Mouse (Mus musculus): Measurements from ENCODE around the gene Abt1. TPM values are rescaled to one million over a fixed set of nuclear protein-coding genes. Genes with fewer than 3 reads are reported as not detected.
A peak's percentile ranks its signal among the peaks of the same experiment; 100 is the strongest.

The Abt1 gene
- polyA plus RNA-seq, 1 experiment = 7.2 TPM

- TF ChIP-seq POLR2A (IDR thresholded peaks at IDR 0.05; ENCODE audit: borderline replicate concordance, extremely low read depth, insufficient read depth, insufficient read length, poor library complexity, severe bottlenecking) = no peak
- no peak for TF ChIP-seq CTCF (IDR thresholded peaks at IDR 0.05; ENCODE audit: borderline replicate concordance, extremely low read depth, insufficient read depth, insufficient read length)
- DNase-seq (ENCODE audit: low read depth) = peak; percentile 53
These were observed 11.4 kb downstream of the Abt1 start for GRCm38 (mm10) chr13:23412211-23412629.

- DNase-seq (ENCODE audit: low read depth) = peak; percentile 41
- TF ChIP-seq POLR2A (IDR thresholded peaks at IDR 0.05; ENCODE audit: borderline replicate concordance, extremely low read depth, insufficient read depth, insufficient read length, poor library complexity, severe bottlenecking) = no peak
- TF ChIP-seq CTCF (IDR thresholded peaks at IDR 0.05; ENCODE audit: borderline replicate concordance, extremely low read depth, insufficient read depth, insufficient read length) = no peak
These were observed 12.1 kb downstream of the Abt1 start for GRCm38 (mm10) chr13:23411311-23412210.

GRCm38 (mm10) chr13:23410632-23411031 is 13.0 kb downstream of the Abt1 start:
- no peak for DNase-seq (ENCODE audit: low read depth)
- TF ChIP-seq POLR2A (IDR thresholded peaks at IDR 0.05; ENCODE audit: borderline replicate concordance, extremely low read depth, insufficient read depth, insufficient read length, poor library complexity, severe bottlenecking) = no peak
- TF ChIP-seq CTCF (IDR thresholded peaks at IDR 0.05; ENCODE audit: borderline replicate concordance, extremely low read depth, insufficient read depth, insufficient read length) = no peak

GRCm38 (mm10) chr13:23402626-23403025 is 21.0 kb downstream of the Abt1 start:
- TF ChIP-seq POLR2A (IDR thresholded peaks at IDR 0.05; ENCODE audit: borderline replicate concordance, extremely low read depth, insufficient read depth, insufficient read length, poor library complexity, severe bottlenecking) = no peak

GRCm38 (mm10) chr13:23401683-23402527 is 21.8 kb downstream of the Abt1 start:
- no peak for TF ChIP-seq POLR2A (IDR thresholded peaks at IDR 0.05; ENCODE audit: borderline replicate concordance, extremely low read depth, insufficient read depth, insufficient read length, poor library complexity, severe bottlenecking)
- peak; percentile 65; the same call in 1 of the 2 replicates for TF ChIP-seq CTCF (IDR thresholded peaks at IDR 0.05; ENCODE audit: borderline replicate concordance, extremely low read depth, insufficient read depth, insufficient read length)
- peak; percentile 81 for DNase-seq (ENCODE audit: low read depth)

More at GRCm38 (mm10) chr13:23402626-23403025, 21.0 kb downstream of the Abt1 start:
- DNase-seq (ENCODE audit: low read depth) = peak; percentile 2

- TF ChIP-seq POLR2A (IDR thresholded peaks at IDR 0.05; ENCODE audit: borderline replicate concordance, extremely low read depth, insufficient read depth, insufficient read length, poor library complexity, severe bottlenecking) (no peak), CTCF (IDR thresholded peaks at IDR 0.05; ENCODE audit: borderline replicate concordance, extremely low read depth, insufficient read depth, insufficient read length) (no peak)
- no peak for DNase-seq (ENCODE audit: low read depth)
These were observed 22.6 kb downstream of the Abt1 start for GRCm38 (mm10) chr13:23400771-23401682.

- peak; percentile 7 for DNase-seq (ENCODE audit: low read depth)
These were observed 26.8 kb downstream of the Abt1 start for GRCm38 (mm10) chr13:23396913-23397312.

GRCm38 (mm10) chr13:23396246-23396703 is 27.4 kb downstream of the Abt1 start:
- peak; percentile 41 for DNase-seq (ENCODE audit: low read depth)
- TF ChIP-seq POLR2A (IDR thresholded peaks at IDR 0.05; ENCODE audit: borderline replicate concordance, extremely low read depth, insufficient read depth, insufficient read length, poor library complexity, severe bottlenecking) = no peak
- no peak for TF ChIP-seq CTCF (IDR thresholded peaks at IDR 0.05; ENCODE audit: borderline replicate concordance, extremely low read depth, insufficient read depth, insufficient read length)

GRCm38 (mm10) chr13:23395301-23396245 is 28.1 kb downstream of the Abt1 start:
- no peak for TF ChIP-seq CTCF (IDR thresholded peaks at IDR 0.05; ENCODE audit: borderline replicate concordance, extremely low read depth, insufficient read depth, insufficient read length)
- TF ChIP-seq POLR2A (IDR thresholded peaks at IDR 0.05; ENCODE audit: borderline replicate concordance, extremely low read depth, insufficient read depth, insufficient read length, poor library complexity, severe bottlenecking) = no peak
- peak; percentile 55 for DNase-seq (ENCODE audit: low read depth)

GRCm38 (mm10) chr13:23387548-23387947 is 36.1 kb downstream of the Abt1 start:
- no peak for TF ChIP-seq POLR2A (IDR thresholded peaks at IDR 0.05; ENCODE audit: borderline replicate concordance, extremely low read depth, insufficient read depth, insufficient read length, poor library complexity, severe bottlenecking)
- no peak for TF ChIP-seq CTCF (IDR thresholded peaks at IDR 0.05; ENCODE audit: borderline replicate concordance, extremely low read depth, insufficient read depth, insufficient read length)

More at GRCm38 (mm10) chr13:23387548-23387947, 36.1 kb downstream of the Abt1 start:
- DNase-seq (ENCODE audit: low read depth) = no peak

All from brain, embryonic 14.5 days (tissue).